Mouse (Mus musculus) ES-E14 (cell line): ENCODE data around the gene Nkpd1. TPM values are rescaled to one million over a fixed set of nuclear protein-coding genes. Genes with fewer than 3 reads are reported as not detected.

Experiments
- DNase-seq: peaks from one replicate; pipeline ENCODE4 v3.0.0-alpha.2; 2013; ENCODE audit warnings: low read depth, low spot score
- H3K27ac ChIP-seq: 2 replicates; pipeline ENCODE4 v1.5.1; 2012; ENCODE audit warnings: low read depth, mild to moderate bottlenecking, low read length, moderate library complexity, mixed read lengths; ENCODE audit not compliant: poor library complexity, insufficient read depth, severe bottlenecking
- H3K36me3 ChIP-seq: 2 replicates; pipeline ENCODE4 v1.6.1; 2012; ENCODE audit warnings: mild to moderate bottlenecking, low read length, moderate library complexity, mixed read lengths; ENCODE audit not compliant: control insufficient read depth, poor library complexity, insufficient read depth, severe bottlenecking
- H3K4me1 ChIP-seq, 2 experiments: fragments of 150-350 bp in 1 of 2; sonication (generic) in 1 of 2; 2 replicates each; pipeline ENCODE4 v1.6.1; 2012; ENCODE audit warnings: low read length in 2 of 2, mild to moderate bottlenecking in 1 of 2, mixed read lengths in 1 of 2; ENCODE audit not compliant: control insufficient read depth in 2 of 2, insufficient read depth in 2 of 2, poor library complexity in 1 of 2
- H3K4me3 ChIP-seq, 2 experiments: fragments of 150-350 bp in 1 of 2; sonication (generic) in 1 of 2; 2 replicates each; pipeline ENCODE4 v1.5.1; 2012; ENCODE audit warnings: low read length in 2 of 2, low read depth in 1 of 2, mild to moderate bottlenecking in 1 of 2, mixed read lengths in 1 of 2; ENCODE audit not compliant: insufficient read depth in 1 of 2, poor library complexity in 1 of 2, severe bottlenecking in 1 of 2
- H3K9ac ChIP-seq: 2 replicates; pipeline ENCODE4 v1.6.1; 2012; ENCODE audit warnings: low read depth, mild to moderate bottlenecking, low read length, mixed read lengths; ENCODE audit not compliant: poor library complexity, insufficient read depth, severe bottlenecking
- H3K9me3 ChIP-seq: fragments of 150-350 bp; sonication (generic); 2 replicates; pipeline ENCODE4 v1.6.1; 2012; ENCODE audit warnings: low read depth, mild to moderate bottlenecking, low read length; ENCODE audit not compliant: control insufficient read depth, insufficient read depth
- CHD2 ChIP-seq: IDR thresholded peaks from 2 replicates; pipeline ENCODE4 v1.6.1; 2014; ENCODE audit warnings: mild to moderate bottlenecking, low read depth, low read length, inconsistent platforms
- HCFC1 ChIP-seq: IDR thresholded peaks from 2 replicates; pipeline ENCODE4 v1.6.1; 2012; ENCODE audit warnings: low read length, inconsistent platforms, borderline replicate concordance; ENCODE audit not compliant: insufficient read depth
- MAFK ChIP-seq: IDR thresholded peaks from 2 replicates; pipeline ENCODE4 v1.6.1; 2014; ENCODE audit warnings: mild to moderate bottlenecking, low read depth, low read length, inconsistent platforms; ENCODE audit not compliant: insufficient read depth
- ZC3H11A ChIP-seq: IDR thresholded peaks from 2 replicates; pipeline ENCODE4 v1.6.1; 2012; ENCODE audit warnings: low read depth, mild to moderate bottlenecking, inconsistent platforms, low read length, borderline replicate concordance
- ZNF384 ChIP-seq: IDR thresholded peaks from 2 replicates; pipeline ENCODE4 v1.6.1; 2012; ENCODE audit warnings: low read depth, low read length, inconsistent platforms
- in situ Hi-C, 2 experiments: fragments of 600-800 bp; cut with MboI; formaldehyde crosslinking; loops; one replicate each; pipeline ENCODE4 v1.15.1; 2025; ENCODE audit warnings: low sequenced_read_pairs in 2 of 2, inconsistent platforms in 1 of 2; ENCODE audit not compliant: unreplicated experiment in 2 of 2
- total RNA-seq: library from RNA; depleted of rRNA; stranded (reverse); fragments of 300-350 nt; gene quantifications from 2 replicates; pipeline ENCODE4 v1.2.3, GENCODE M21; 2012; rRNA removed

The Nkpd1 gene
- total RNA-seq, 1 experiment = 0.54 TPM

- Histone ChIP-seq H3K4me1 (peaks cover 7 to 23% of the 10 kb centered on the region in 2 experiments), H3K9ac (peak overlapping the region; percentile 92), H3K27ac (peak overlapping the region; percentile 99), H3K9me3 (no peaks in the 10 kb centered on the region), H3K36me3 (peaks cover 11% of the 10 kb centered on the region; the same call in 1 of the 2 replicates), H3K4me3 (peak overlapping the region; percentile 97 to 99)
- TF ChIP-seq ZC3H11A (no peak), HCFC1 (peak; percentile 60; the same call in 1 of the 2 replicates), ZNF384 (no peak), CHD2 (no peak), MAFK (no peak)
- in situ Hi-C loops = no loop called here
- DNase-seq = peak; percentile 73
Observed at GRCm38 (mm10) chr7:19572926-19573775, 55.5 kb downstream of the Nkpd1 start.

DNA sequence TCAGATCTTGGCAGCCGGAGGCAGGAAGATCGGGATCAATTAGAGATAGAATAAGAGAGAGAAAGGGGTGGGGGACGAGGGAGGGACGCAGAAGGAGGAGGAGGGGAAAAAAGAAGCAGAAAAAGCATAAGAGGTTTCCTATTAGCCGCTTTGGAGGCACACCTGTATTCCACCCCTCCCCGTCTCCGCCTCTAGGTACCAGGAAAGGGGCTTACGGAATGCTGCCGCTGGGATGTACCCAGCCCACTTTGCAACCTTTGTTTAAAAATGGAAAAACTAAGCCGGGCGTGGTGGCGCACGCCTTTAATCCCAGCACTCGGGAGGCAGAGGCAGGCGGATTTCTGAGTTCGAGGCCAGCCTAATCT, 56.1 kb downstream of the Nkpd1 start:
- Histone ChIP-seq H3K4me3 (peak overlapping the region; percentile 97 to 99), H3K36me3 (peaks cover 9% of the 10 kb centered on the region), H3K9me3 (no peaks in the 10 kb centered on the region), H3K27ac (peak overlapping the region; percentile 99), H3K9ac (peak overlapping the region; percentile 92), H3K4me1 (peaks cover 7 to 21% of the 10 kb centered on the region in 2 experiments)
- TF ChIP-seq ZNF384 (no peak), CHD2 (no peak), ZC3H11A (no peak), HCFC1 (no peak), MAFK (no peak)
- in situ Hi-C loops = no loop called here
- no peak for DNase-seq

Other genes with a start within 250 kb of the Nkpd1 start
- 92.5 and 108 TPM in 2 replicates for gene Vasp, start 246.0 kb upstream of the Nkpd1 start, total RNA-seq
- 2.9 and 9.7 TPM in 2 replicates for gene Ppm1n, start 237.8 kb upstream of the Nkpd1 start, total RNA-seq
- 9.9 and 10.8 TPM in 2 replicates for gene Rtn2, start 235.2 kb upstream of the Nkpd1 start, total RNA-seq
- gene Fosb, start 207.8 kb upstream of the Nkpd1 start, total RNA-seq = 5.8 and 6.3 TPM in 2 replicates
- gene Ercc1, start 173.1 kb upstream of the Nkpd1 start, total RNA-seq = 48.0 and 53.2 TPM in 2 replicates
- 18.3 and 26.7 TPM in 2 replicates for gene Cd3eap, start 158.4 kb upstream of the Nkpd1 start, total RNA-seq
- gene Ppp1r13l, start 158.1 kb upstream of the Nkpd1 start, total RNA-seq = 5.3 and 7.4 TPM in 2 replicates
- 38.8 and 62.6 TPM in 2 replicates for gene Ercc2, start 135.8 kb upstream of the Nkpd1 start, total RNA-seq
- 10.1 and 19.5 TPM in 2 replicates for gene Klc3, start 113.7 kb upstream of the Nkpd1 start, total RNA-seq
- 0.85 and 1.1 TPM in 2 replicates for gene Ckm, start 113.1 kb upstream of the Nkpd1 start, total RNA-seq
- 9.9 and 10.3 TPM in 2 replicates for gene Mark4, start 59.0 kb upstream of the Nkpd1 start, total RNA-seq
- gene Exoc3l2, start 54.5 kb upstream of the Nkpd1 start, total RNA-seq = 0.85 and 2.2 TPM in 2 replicates
- 3.1 and 3.4 TPM in 2 replicates for gene Bloc1s3, start 9.5 kb upstream of the Nkpd1 start, total RNA-seq
- gene Trappc6a, start 9.4 kb upstream of the Nkpd1 start, total RNA-seq = 33.2 and 56.7 TPM in 2 replicates
- 25.3 and 37.7 TPM in 2 replicates for gene Ppp1r37, start 45.2 kb downstream of the Nkpd1 start, total RNA-seq
- 32.2 and 35.3 TPM in 2 replicates for gene Zfp296, start 59.4 kb downstream of the Nkpd1 start, total RNA-seq
- 42.1 and 54.2 TPM in 2 replicates for gene Gemin7, start 59.8 kb downstream of the Nkpd1 start, total RNA-seq
- gene Clasrp, start 86.6 kb downstream of the Nkpd1 start, total RNA-seq = 52.7 and 83.4 TPM in 2 replicates
- 13.9 and 15.1 TPM in 2 replicates for gene Relb, start 111.6 kb downstream of the Nkpd1 start, total RNA-seq
- 129 and 156 TPM in 2 replicates for gene Clptm1, start 147.2 kb downstream of the Nkpd1 start, total RNA-seq
- not detected in 2 replicates for gene Apoc2, start 160.1 kb downstream of the Nkpd1 start, total RNA-seq
- gene Gm44805, start 163.6 kb downstream of the Nkpd1 start, total RNA-seq = 0.48 TPM in 1 of 2 replicates, not detected in the other
- 0.27 and 0.48 TPM in 2 replicates for gene Apoc4, start 163.6 kb downstream of the Nkpd1 start, total RNA-seq
- 72.3 and 106 TPM in 2 replicates for gene Apoc1, start 174.8 kb downstream of the Nkpd1 start, total RNA-seq
- gene Apoe, start 181.3 kb downstream of the Nkpd1 start, total RNA-seq = 683 and 2,144 TPM in 2 replicates
- 342 and 366 TPM in 2 replicates for gene Tomm40, start 197.6 kb downstream of the Nkpd1 start, total RNA-seq
- gene Nectin2, start 232.6 kb downstream of the Nkpd1 start, total RNA-seq = 241 and 392 TPM in 2 replicates